Mouse (Mus musculus): Measurements from ENCODE around the gene Cfap298. TPM values are rescaled to one million over a fixed set of nuclear protein-coding genes. Genes with fewer than 3 reads are reported as not detected.

The Cfap298 gene
- 32.5 and 50.9 TPM in 2 replicates for polyA plus RNA-seq (2015; fragmentation: Nextera tagmentation; extraction: Ambion mirVana)

GRCm38 (mm10) chr16:90934687-90935328 is at the start of gene Cfap298:
TSS of gene Cfap298 (minus strand) at chr16:90935114.
- Histone ChIP-seq H3K9ac (peak within 1 kb of the TSS; percentile 78), H3K4me3 (peak within 1 kb of the TSS; percentile 75), H3K36me3 (peaks cover 14% of the 10 kb centered on the region), H3K9me3 (no peaks in the 10 kb centered on the region), H3K27ac (peak within 1 kb of the TSS; percentile 82), H3K27me3 (no peaks in the 10 kb centered on the region), H3K4me2 (peak within 1 kb of the TSS; percentile 86), H3K4me1 (peaks cover 10% of the 10 kb centered on the region; the same call in 1 of the 2 replicates)
- under 1% methylated on average over 56 of the region's 56 CpGs for WGBS
- peak; percentile 92 for ATAC-seq (ENCODE audit: insufficient number of reproducible peaks, insufficient read depth, low FRiP score, low TSS enrichment, low read depth)

GRCm38 (mm10) chr16:90971004-90971403 is 36.1 kb upstream of the Cfap298 start:
- Histone ChIP-seq H3K4me3 (no peak overlapping the region), H3K36me3 (peaks cover 22% of the 10 kb centered on the region), H3K27ac (no peak overlapping the region), H3K4me2 (no peak overlapping the region), H3K9me3 (no peaks in the 10 kb centered on the region), H3K9ac (no peak overlapping the region), H3K27me3 (no peaks in the 10 kb centered on the region), H3K4me1 (no peaks in the 10 kb centered on the region)
- no peak for ATAC-seq (ENCODE audit: insufficient number of reproducible peaks, insufficient read depth, low FRiP score, low TSS enrichment, low read depth)
- WGBS, result 82% methylated on average over 6 of the region's 6 CpGs

GRCm38 (mm10) chr16:90966241-90966640 is 31.3 kb upstream of the Cfap298 start:
- WGBS, result 82% methylated on average over 4 of the region's 4 CpGs
- ATAC-seq (ENCODE audit: insufficient number of reproducible peaks, insufficient read depth, low FRiP score, low TSS enrichment, low read depth), result no peak

GRCm38 (mm10) chr16:90964302-90964701 is 29.4 kb upstream of the Cfap298 start:
- 88% methylated on average over 10 of the region's 10 CpGs for WGBS
- ATAC-seq (ENCODE audit: insufficient number of reproducible peaks, insufficient read depth, low FRiP score, low TSS enrichment, low read depth), result no peak
- H3K4me3 ChIP-seq, result no peak overlapping the region

More at GRCm38 (mm10) chr16:90966241-90966640, 31.3 kb upstream of the Cfap298 start:
- H3K27me3 ChIP-seq, result no peaks in the 10 kb centered on the region
- peaks cover 33% of the 10 kb centered on the region for H3K36me3 ChIP-seq
- no peak overlapping the region for H3K4me2 ChIP-seq
- H3K4me1 ChIP-seq, result no peaks in the 10 kb centered on the region
- H3K9me3 ChIP-seq, result no peaks in the 10 kb centered on the region
- H3K27ac ChIP-seq, result no peak overlapping the region
- no peak overlapping the region for H3K4me3 ChIP-seq
- no peak overlapping the region for H3K9ac ChIP-seq

GRCm38 (mm10) chr16:90963866-90964265 is 29.0 kb upstream of the Cfap298 start:
- 84% methylated on average over 10 of the region's 10 CpGs for WGBS
- peaks cover 29% of the 10 kb centered on the region for H3K36me3 ChIP-seq

More at GRCm38 (mm10) chr16:90964302-90964701, 29.4 kb upstream of the Cfap298 start:
- no peaks in the 10 kb centered on the region for H3K27me3 ChIP-seq
- no peaks in the 10 kb centered on the region for H3K4me1 ChIP-seq
- no peaks in the 10 kb centered on the region for H3K9me3 ChIP-seq
- H3K27ac ChIP-seq, result no peak overlapping the region
- peaks cover 34% of the 10 kb centered on the region for H3K36me3 ChIP-seq
- no peak overlapping the region for H3K9ac ChIP-seq
- no peak overlapping the region for H3K4me2 ChIP-seq

GRCm38 (mm10) chr16:90963231-90963630 is 28.3 kb upstream of the Cfap298 start:
- Histone ChIP-seq H3K9ac (no peak overlapping the region), H3K4me2 (no peak overlapping the region), H3K36me3 (peaks cover 29% of the 10 kb centered on the region), H3K27me3 (no peaks in the 10 kb centered on the region), H3K4me1 (no peaks in the 10 kb centered on the region), H3K9me3 (no peaks in the 10 kb centered on the region), H3K4me3 (no peak overlapping the region), H3K27ac (no peak overlapping the region)
- ATAC-seq (ENCODE audit: insufficient number of reproducible peaks, insufficient read depth, low FRiP score, low TSS enrichment, low read depth), result no peak
- WGBS, result 88% methylated on average over 4 of the region's 4 CpGs

More at GRCm38 (mm10) chr16:90963866-90964265, 29.0 kb upstream of the Cfap298 start:
- Histone ChIP-seq H3K4me3 (no peak overlapping the region), H3K27ac (no peak overlapping the region), H3K9me3 (no peaks in the 10 kb centered on the region), H3K4me2 (no peak overlapping the region), H3K9ac (no peak overlapping the region), H3K27me3 (no peaks in the 10 kb centered on the region), H3K4me1 (no peaks in the 10 kb centered on the region)
- ATAC-seq (ENCODE audit: insufficient number of reproducible peaks, insufficient read depth, low FRiP score, low TSS enrichment, low read depth), result no peak

GRCm38 (mm10) chr16:90958301-90959085 is 23.6 kb upstream of the Cfap298 start:
- no peaks in the 10 kb centered on the region for H3K4me1 ChIP-seq

GRCm38 (mm10) chr16:90955494-90955893 is 20.6 kb upstream of the Cfap298 start:
- Histone ChIP-seq H3K4me1 (no peaks in the 10 kb centered on the region), H3K9me3 (no peaks in the 10 kb centered on the region), H3K36me3 (peaks cover 26% of the 10 kb centered on the region), H3K4me2 (no peak overlapping the region), H3K27me3 (no peaks in the 10 kb centered on the region), H3K4me3 (no peak overlapping the region), H3K27ac (no peak overlapping the region), H3K9ac (no peak overlapping the region)
- ATAC-seq (ENCODE audit: insufficient number of reproducible peaks, insufficient read depth, low FRiP score, low TSS enrichment, low read depth), result no peak
- WGBS, result 63% methylated on average over 6 of the region's 6 CpGs

More at GRCm38 (mm10) chr16:90958301-90959085, 23.6 kb upstream of the Cfap298 start:
- WGBS, result 76% methylated on average over 5 of the region's 5 CpGs
- Histone ChIP-seq H3K27ac (no peak overlapping the region), H3K9me3 (no peaks in the 10 kb centered on the region), H3K36me3 (peaks cover 17% of the 10 kb centered on the region), H3K4me2 (no peak overlapping the region), H3K27me3 (no peaks in the 10 kb centered on the region), H3K9ac (no peak overlapping the region), H3K4me3 (no peak overlapping the region)
- ATAC-seq (ENCODE audit: insufficient number of reproducible peaks, insufficient read depth, low FRiP score, low TSS enrichment, low read depth), result no peak

- Histone ChIP-seq H3K36me3 (peaks cover 26% of the 10 kb centered on the region), H3K4me2 (no peak overlapping the region), H3K4me3 (no peak overlapping the region), H3K4me1 (no peaks in the 10 kb centered on the region), H3K27me3 (no peaks in the 10 kb centered on the region), H3K9me3 (no peaks in the 10 kb centered on the region), H3K9ac (no peak overlapping the region), H3K27ac (no peak overlapping the region)
- no peak for ATAC-seq (ENCODE audit: insufficient number of reproducible peaks, insufficient read depth, low FRiP score, low TSS enrichment, low read depth)
- WGBS, result 92% methylated on average over 6 of the region's 6 CpGs
Measured at GRCm38 (mm10) chr16:90953770-90954169, 18.9 kb upstream of the Cfap298 start.

GRCm38 (mm10) chr16:90953147-90953546 is 18.2 kb upstream of the Cfap298 start:
- H3K4me1 ChIP-seq, result no peaks in the 10 kb centered on the region
- no peak overlapping the region for H3K9ac ChIP-seq
- 87% methylated on average over 9 of the region's 9 CpGs for WGBS
- H3K9me3 ChIP-seq, result no peaks in the 10 kb centered on the region
- no peak overlapping the region for H3K4me3 ChIP-seq
- H3K36me3 ChIP-seq, result peaks cover 26% of the 10 kb centered on the region
- no peaks in the 10 kb centered on the region for H3K27me3 ChIP-seq
- no peak for ATAC-seq (ENCODE audit: insufficient number of reproducible peaks, insufficient read depth, low FRiP score, low TSS enrichment, low read depth)
- H3K4me2 ChIP-seq, result no peak overlapping the region
- no peak overlapping the region for H3K27ac ChIP-seq

GRCm38 (mm10) chr16:90950354-90950963 is 15.5 kb upstream of the Cfap298 start:
- Histone ChIP-seq H3K4me3 (no peak overlapping the region), H3K27me3 (no peaks in the 10 kb centered on the region)
- 61% methylated on average over 17 of the region's 17 CpGs for WGBS

More at GRCm38 (mm10) chr16:90950354-90950963, 15.5 kb upstream of the Cfap298 start:
- Histone ChIP-seq H3K36me3 (peaks cover 19% of the 10 kb centered on the region), H3K9me3 (no peaks in the 10 kb centered on the region), H3K4me1 (no peaks in the 10 kb centered on the region), H3K4me2 (no peak overlapping the region), H3K9ac (no peak overlapping the region), H3K27ac (no peak overlapping the region)
- no peak for ATAC-seq (ENCODE audit: insufficient number of reproducible peaks, insufficient read depth, low FRiP score, low TSS enrichment, low read depth)

Data from embryonic facial prominence, embryonic 13.5 days (tissue).